Mouse (Mus musculus): ENCODE results near the gene Mpv17l. TPM values are rescaled to one million over a fixed set of nuclear protein-coding genes. Genes with fewer than 3 reads are reported as not detected.

Mpv17l gene
- polyA plus RNA-seq, 1 experiment: 0.88 TPM

- Histone ChIP-seq H3K27me3 (ENCODE audit: control insufficient read depth, insufficient read depth, insufficient read length) (no peaks in the 10 kb centered on the region), H3ac (ENCODE audit: control insufficient read depth, insufficient read length) (no peak within 1 kb of the TSS), H3K79me2 (ENCODE audit: control insufficient read depth, insufficient read depth) (no peaks in the 10 kb centered on the region), H3K4me2 (ENCODE audit: low read depth) (peak within 1 kb of the TSS; percentile 51), H3K36me3 (ENCODE audit: control insufficient read depth, insufficient read depth) (no peaks in the 10 kb centered on the region), H3K4me3 (no peak within 1 kb of the TSS)
- no peak for TF ChIP-seq USF1 (IDR thresholded peaks at IDR 0.05; ENCODE audit: low read depth)
- no peak for TF ChIP-seq REST (IDR thresholded peaks at IDR 0.05; ENCODE audit: insufficient read depth, insufficient read length)
- no peak for TF ChIP-seq E2F4 (IDR thresholded peaks at IDR 0.05; ENCODE audit: insufficient read depth)
- TF ChIP-seq MYOD1 (IDR thresholded peaks at IDR 0.05; ENCODE audit: control insufficient read depth in 1 of 3, insufficient read length in 2 of 3, low read depth in 2 of 3): no peak
- TF ChIP-seq MAX (IDR thresholded peaks at IDR 0.05; ENCODE audit: low read depth): no peak
- TF ChIP-seq POLR2AphosphoS2 (IDR thresholded peaks at IDR 0.05; ENCODE audit: insufficient read length, low read depth): no peak
Measured at GRCm38 (mm10) chr16:13986574-13987478, 83.9 kb downstream of the Mpv17l start, which contains the start of the genes 2900011O08Rik and Ifitm7. Gene 2900011O08Rik, plus strand, starts transcription at chr16:13986604. Gene Ifitm7, minus strand, starts transcription at chr16:13986888.

GRCm38 (mm10) chr16:13992518-13993248 is 89.7 kb downstream of the Mpv17l start:
- TF ChIP-seq MYOD1 (IDR thresholded peaks at IDR 0.05; ENCODE audit: control insufficient read depth in 1 of 3, insufficient read length in 2 of 3, low read depth in 2 of 3): peak in 2 of 3 experiments; percentile 77
- TF ChIP-seq E2F4 (IDR thresholded peaks at IDR 0.05; ENCODE audit: insufficient read depth): no peak
- TF ChIP-seq POLR2A (IDR thresholded peaks at IDR 0.05; ENCODE audit: insufficient read length, low read depth): no peak
- TF ChIP-seq POLR2AphosphoS2 (IDR thresholded peaks at IDR 0.05; ENCODE audit: insufficient read length, low read depth): no peak
- TF ChIP-seq REST (IDR thresholded peaks at IDR 0.05; ENCODE audit: insufficient read depth, insufficient read length): no peak
- no peak for TF ChIP-seq CEBPB (IDR thresholded peaks at IDR 0.05; ENCODE audit: insufficient read depth, poor library complexity, severe bottlenecking)
- no peak for TF ChIP-seq SRF (IDR thresholded peaks at IDR 0.05; ENCODE audit: control insufficient read depth, insufficient read length, low read depth)
- TF ChIP-seq TCF3 (IDR thresholded peaks at IDR 0.05; ENCODE audit: insufficient read length, low read depth): no peak
- Histone ChIP-seq H3K27me3 (ENCODE audit: control insufficient read depth, insufficient read depth, insufficient read length) (no peaks in the 10 kb centered on the region), H3K79me2 (ENCODE audit: control insufficient read depth, insufficient read depth) (no peaks in the 10 kb centered on the region), H3K4me2 (ENCODE audit: low read depth) (peak overlapping the region; percentile 65), H3ac (ENCODE audit: control insufficient read depth, insufficient read length) (no peak overlapping the region), H3K4me3 (no peak overlapping the region), H3K36me3 (ENCODE audit: control insufficient read depth, insufficient read depth) (no peaks in the 10 kb centered on the region)

- TF ChIP-seq TCF3 (IDR thresholded peaks at IDR 0.05; ENCODE audit: insufficient read length, low read depth) (no peak), REST (IDR thresholded peaks at IDR 0.05; ENCODE audit: insufficient read depth, insufficient read length) (no peak), POLR2A (IDR thresholded peaks at IDR 0.05; ENCODE audit: insufficient read length, low read depth) (no peak), MYOG (IDR thresholded peaks at IDR 0.05; ENCODE audit: control insufficient read depth in 1 of 3, insufficient read depth in 1 of 3, insufficient read length in 2 of 3, low read depth in 2 of 3) (no peak), MYOD1 (IDR thresholded peaks at IDR 0.05; ENCODE audit: control insufficient read depth in 1 of 3, insufficient read length in 2 of 3, low read depth in 2 of 3) (no peak), USF1 (IDR thresholded peaks at IDR 0.05; ENCODE audit: low read depth) (no peak), E2F4 (IDR thresholded peaks at IDR 0.05; ENCODE audit: insufficient read depth) (no peak), MAX (IDR thresholded peaks at IDR 0.05; ENCODE audit: low read depth) (no peak), TCF12 (IDR thresholded peaks at IDR 0.05; ENCODE audit: insufficient read depth, poor library complexity, severe bottlenecking) (no peak), SRF (IDR thresholded peaks at IDR 0.05; ENCODE audit: control insufficient read depth, insufficient read length, low read depth) (no peak), POLR2AphosphoS2 (IDR thresholded peaks at IDR 0.05; ENCODE audit: insufficient read length, low read depth) (no peak), CEBPB (IDR thresholded peaks at IDR 0.05; ENCODE audit: insufficient read depth, poor library complexity, severe bottlenecking) (no peak)
- no peaks in the 10 kb centered on the region for H3K36me3 ChIP-seq (ENCODE audit: control insufficient read depth, insufficient read depth)
- H3ac ChIP-seq (ENCODE audit: control insufficient read depth, insufficient read length): no peak overlapping the region
- no peak overlapping the region for H3K4me2 ChIP-seq (ENCODE audit: low read depth)
- H3K4me3 ChIP-seq: no peak overlapping the region
- H3K27me3 ChIP-seq (ENCODE audit: control insufficient read depth, insufficient read depth, insufficient read length): no peaks in the 10 kb centered on the region
- H3K79me2 ChIP-seq (ENCODE audit: control insufficient read depth, insufficient read depth): no peaks in the 10 kb centered on the region
Measured at GRCm38 (mm10) chr16:13994076-13994475, 91.1 kb downstream of the Mpv17l start.

- Histone ChIP-seq H3K27me3 (ENCODE audit: control insufficient read depth, insufficient read depth, insufficient read length) (no peaks in the 10 kb centered on the region), H3ac (ENCODE audit: control insufficient read depth, insufficient read length) (no peak overlapping the region), H3K36me3 (ENCODE audit: control insufficient read depth, insufficient read depth) (no peaks in the 10 kb centered on the region), H3K4me3 (no peak overlapping the region), H3K79me2 (ENCODE audit: control insufficient read depth, insufficient read depth) (no peaks in the 10 kb centered on the region), H3K4me2 (ENCODE audit: low read depth) (no peak overlapping the region)
- TF ChIP-seq TCF3 (IDR thresholded peaks at IDR 0.05; ENCODE audit: insufficient read length, low read depth): no peak
- no peak for TF ChIP-seq REST (IDR thresholded peaks at IDR 0.05; ENCODE audit: insufficient read depth, insufficient read length)
- TF ChIP-seq TCF12 (IDR thresholded peaks at IDR 0.05; ENCODE audit: insufficient read depth, poor library complexity, severe bottlenecking): no peak
- no peak for TF ChIP-seq MYOG (IDR thresholded peaks at IDR 0.05; ENCODE audit: control insufficient read depth in 1 of 3, insufficient read depth in 1 of 3, insufficient read length in 2 of 3, low read depth in 2 of 3)
- TF ChIP-seq SRF (IDR thresholded peaks at IDR 0.05; ENCODE audit: control insufficient read depth, insufficient read length, low read depth): no peak
- no peak for TF ChIP-seq CEBPB (IDR thresholded peaks at IDR 0.05; ENCODE audit: insufficient read depth, poor library complexity, severe bottlenecking)
- TF ChIP-seq MYOD1 (IDR thresholded peaks at IDR 0.05; ENCODE audit: control insufficient read depth in 1 of 3, insufficient read length in 2 of 3, low read depth in 2 of 3): no peak
Measured at GRCm38 (mm10) chr16:13994502-13994901, 91.5 kb downstream of the Mpv17l start.

Other genes with a start within 250 kb of the Mpv17l start
- gene Parn, start 235.0 kb upstream of the Mpv17l start, polyA plus RNA-seq (2012; fragmentation: generic; extraction: Trizol): 14.5 TPM
- 12.6 TPM for gene Bfar, start 231.3 kb upstream of the Mpv17l start, polyA plus RNA-seq (2012; fragmentation: generic; extraction: Trizol)
- gene 3110001I22Rik, start 231.2 kb upstream of the Mpv17l start, polyA plus RNA-seq (2012; fragmentation: generic; extraction: Trizol): 1.1 TPM
- gene Pla2g10, start 172.2 kb upstream of the Mpv17l start, polyA plus RNA-seq (2012; fragmentation: generic; extraction: Trizol): not detected
- gene Rrn3, start 122.5 kb upstream of the Mpv17l start, polyA plus RNA-seq (2012; fragmentation: generic; extraction: Trizol): 40.6 TPM
- gene Ntan1, start 84.3 kb upstream of the Mpv17l start, polyA plus RNA-seq (2012; fragmentation: generic; extraction: Trizol): 28.8 TPM
- 57.0 TPM for gene Pdxdc1, start within 50 bp of the Mpv17l start, polyA plus RNA-seq (2012; fragmentation: generic; extraction: Trizol)
- 0.02 TPM for gene 2900011O08Rik, start 83.4 kb downstream of the Mpv17l start, polyA plus RNA-seq (2012; fragmentation: generic; extraction: Trizol)
- not detected for gene Ifitm7, start 83.7 kb downstream of the Mpv17l start, polyA plus RNA-seq (2012; fragmentation: generic; extraction: Trizol)

Data from myocyte (in vitro differentiated cells).